Mouse (Mus musculus): ENCODE results near the gene Mcoln3.

GRCm38 (mm10) chr3:146127205-146127604, 10.0 kb downstream of the Mcoln3 start:
- TF ChIP-seq HCFC1 (IDR thresholded peaks at IDR 0.05; ENCODE audit: borderline replicate concordance, insufficient read depth, low read length): no peak
- no peak for TF ChIP-seq ZC3H11A (IDR thresholded peaks at IDR 0.05; ENCODE audit: borderline replicate concordance, low read depth, low read length)
- no peak for TF ChIP-seq CHD2 (IDR thresholded peaks at IDR 0.05; ENCODE audit: low read depth, low read length)

All from ES-E14 (cell line).